Mouse (Mus musculus) cerebellum, adult (tissue): ENCODE measurements around the gene Adam11.

Experiments
- ATAC-seq: cut with Nextera tagmentation; 2 replicates; pipeline ENCODE4 v1.9.2; 2017; ENCODE audit warnings: mild to moderate bottlenecking, moderate library complexity, mixed read lengths; ENCODE audit not compliant: insufficient number of reproducible peaks, low FRiP score, low TSS enrichment

Gene Adam11

GRCm38 (mm10) chr11:102819783-102820385, 58.6 kb downstream of the Adam11 start:
- ATAC-seq: no peak

DNA sequence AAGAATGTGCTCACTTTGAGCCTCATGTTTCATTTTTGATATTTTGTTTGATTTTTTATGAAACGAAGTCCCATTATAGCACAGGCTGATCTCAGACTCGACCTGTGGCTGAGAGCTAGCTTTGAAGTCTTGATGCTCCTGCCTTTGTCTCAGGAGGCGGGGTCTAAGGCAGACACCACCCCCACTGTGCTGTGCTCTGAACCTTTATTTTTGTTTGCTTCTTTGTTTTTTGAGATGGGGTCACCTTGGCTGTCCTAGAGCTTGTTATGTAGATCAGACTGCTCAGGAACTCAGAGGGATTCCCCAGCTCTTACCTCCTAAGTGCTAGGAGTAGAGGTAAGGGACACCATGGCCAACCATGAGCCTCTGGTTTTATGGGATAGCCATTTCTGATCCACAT, 59.2 kb downstream of the Adam11 start:
- ATAC-seq: no peak

DNA sequence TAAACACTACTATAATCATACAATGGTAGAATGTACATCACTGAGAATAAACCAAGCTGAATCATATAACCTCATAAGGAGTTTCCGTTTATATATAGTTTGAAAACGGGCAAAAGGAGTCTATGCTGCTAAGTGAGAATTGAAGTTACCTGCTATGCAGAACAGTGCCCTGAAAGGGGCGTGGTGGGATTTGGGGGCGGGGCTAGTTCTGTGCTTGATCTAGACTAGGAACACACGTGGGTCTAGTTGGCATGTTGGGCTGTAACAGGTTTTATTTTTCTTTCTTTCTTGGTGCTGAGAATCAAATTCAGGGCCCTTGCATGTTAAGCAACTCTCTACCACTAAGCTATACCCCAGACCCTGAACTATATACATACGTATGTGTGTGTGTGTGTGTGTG, 60.0 kb downstream of the Adam11 start:
- ATAC-seq: no peak

- no peak for ATAC-seq
Observed at GRCm38 (mm10) chr11:102826476-102826875, 65.2 kb downstream of the Adam11 start.

- no peak for ATAC-seq
Observed at GRCm38 (mm10) chr11:102827097-102827496, 65.9 kb downstream of the Adam11 start.
